Mouse (Mus musculus) limb, embryonic 14.5 days (tissue): ENCODE results near the gene Olfr1387. TPM values are rescaled to one million over a fixed set of nuclear protein-coding genes. Genes with fewer than 3 reads are reported as not detected.
"Not testable (repeated sequence)": the region's sequence is repeated elsewhere in the genome, so short reads cannot be mapped to it uniquely, and the experiment has no call there.

Source experiments
- ATAC-seq: fragments of 200-750 bp; cut with Nextera tagmentation; 2 replicates; pipeline ENCODE4 v1.8.0; 2017; ENCODE audit warnings: low read depth, moderate number of reproducible peaks, moderate TSS enrichment; ENCODE audit not compliant: low FRiP score
- DNase-seq: peaks from one replicate; pipeline ENCODE4 v3.0.0-alpha.2; 2015; ENCODE audit warnings: low spot score
- H3K27ac ChIP-seq: fragments of 300-500 bp; sonication (generic); replicated peaks from 2 replicates; pipeline ENCODE4 v1.5.1; 2014; ENCODE audit warnings: low read depth, mild to moderate bottlenecking, low read length, moderate library complexity, mixed read lengths
- H3K27me3 ChIP-seq: fragments of 300-500 bp; sonication (generic); 2 replicates; pipeline ENCODE4 v1.6.1; 2014; ENCODE audit warnings: low read length, mixed read lengths; ENCODE audit not compliant: control insufficient read depth, insufficient read depth
- H3K36me3 ChIP-seq: fragments of 300-500 bp; sonication (generic); 2 replicates; pipeline ENCODE4 v1.6.1; 2014; ENCODE audit warnings: mild to moderate bottlenecking, low read length, moderate library complexity, mixed read lengths; ENCODE audit not compliant: control insufficient read depth, insufficient read depth
- H3K4me1 ChIP-seq: fragments of 300-500 bp; sonication (generic); 2 replicates; pipeline ENCODE4 v1.6.1; 2014; ENCODE audit warnings: antibody characterized with exemption, low read length, mixed read lengths; ENCODE audit not compliant: control insufficient read depth, insufficient read depth
- H3K4me2 ChIP-seq: fragments of 300-500 bp; sonication (generic); replicated peaks from 2 replicates; pipeline ENCODE4 v1.6.1; 2014; ENCODE audit warnings: low read depth, mild to moderate bottlenecking, low read length, moderate library complexity; ENCODE audit not compliant: severe bottlenecking
- H3K4me3 ChIP-seq: fragments of 300-500 bp; sonication (generic); replicated peaks from 2 replicates; pipeline ENCODE4 v1.5.1; 2014; ENCODE audit warnings: low read length
- H3K9ac ChIP-seq: fragments of 300-500 bp; sonication (generic); 2 replicates; pipeline ENCODE4 v1.6.1; 2014; ENCODE audit warnings: mild to moderate bottlenecking, low read depth, low read length, moderate library complexity; ENCODE audit not compliant: severe bottlenecking
- H3K9me3 ChIP-seq: fragments of 300-500 bp; sonication (generic); 2 replicates; pipeline ENCODE4 v1.6.1; 2016; ENCODE audit warnings: low read length; ENCODE audit not compliant: control insufficient read depth
- POLR2A ChIP-seq: fragments of 200-500 bp; IDR thresholded peaks from 2 replicates; pipeline ENCODE4 v1.8.0; 2012; ENCODE audit warnings: inconsistent platforms, mild to moderate bottlenecking, moderate library complexity, borderline replicate concordance; ENCODE audit not compliant: insufficient read depth, insufficient read length; ENCODE audit errors: extremely low read depth
- WGBS: fragments of 180-500 bp; shearing (Covaris S2); extraction: QIAGEN DNeasy Blood & Tissue Kit; methylation state at CpG from one replicate; pipeline ENCODE4 v1.1.7; 2014; 5-methylcytosine and 5-hydroxymethylcytosine counted together
- polyA plus RNA-seq, 2 experiments: library from polyadenylated mRNA; depleted of rRNA in 1 of 2; stranded (reverse) in 1 of 2; unstranded in 1 of 2; fragments of >200 nt; fragmentation: Nextera tagmentation in 1 of 2; extraction: Ambion mirVana in 1 of 2; gene quantifications; 2 replicates each; pipeline versions ENCODE4 v1.2.1 to v1.2.3; 2012 to 2014

Gene Olfr1387
- polyA plus RNA-seq, 2 experiments = not detected

- Histone ChIP-seq H3K4me3 (no peak overlapping the region), H3K4me1 (no peaks in the 10 kb centered on the region), H3K4me2 (no peak overlapping the region), H3K9me3 (no peaks in the 10 kb centered on the region), H3K9ac (no peak overlapping the region), H3K27ac (no peak overlapping the region), H3K36me3 (no peaks in the 10 kb centered on the region), H3K27me3 (no peaks in the 10 kb centered on the region)
- WGBS = 87% methylated on average over 2 of the region's 2 CpGs
- no peak for TF ChIP-seq POLR2A
- ATAC-seq (no peak), DNase-seq (no peak)
Measured at GRCm38 (mm10) chr11:49429641-49430040, 25.5 kb upstream of the Olfr1387 start.

DNA sequence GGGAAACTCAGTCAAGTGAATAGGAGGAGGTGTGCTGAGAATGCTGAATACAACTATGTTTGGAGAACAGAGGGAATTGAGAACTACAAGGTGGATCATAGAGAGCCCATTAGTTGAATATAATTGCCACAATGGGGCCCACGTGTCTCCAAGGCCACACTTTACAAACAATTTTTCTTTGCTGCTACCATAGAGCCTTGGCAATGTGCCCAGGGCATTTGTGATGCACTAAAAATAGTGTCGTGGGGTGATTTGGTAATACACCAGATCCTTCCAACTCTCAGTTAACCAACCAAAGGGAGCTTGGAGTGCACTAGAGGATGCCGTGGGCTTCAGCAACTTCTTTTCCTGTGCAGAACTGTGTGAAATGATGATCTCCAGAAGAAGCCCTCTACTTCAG is 18.7 kb upstream of the Olfr1387 start, which contains the start of gene Olfr1388:
Olfr1388 (plus strand) TSS at position 214 of the 400 bp plus-strand sequence.
- Histone ChIP-seq H3K27ac (no peak within 1 kb of the TSS), H3K9me3 (no peaks in the 10 kb centered on the region), H3K27me3 (no peaks in the 10 kb centered on the region), H3K4me2 (no peak within 1 kb of the TSS), H3K9ac (no peak within 1 kb of the TSS), H3K36me3 (no peaks in the 10 kb centered on the region), H3K4me3 (no peak within 1 kb of the TSS), H3K4me1 (no peaks in the 10 kb centered on the region)
- TF ChIP-seq POLR2A = no peak
- DNase-seq (no peak), ATAC-seq (no peak)
- 77% methylated on average over 3 of the region's 3 CpGs for WGBS

GRCm38 (mm10) chr11:49464746-49465145 is 9.6 kb downstream of the Olfr1387 start, which contains the start of gene Olfr1386:
Gene Olfr1386 (plus strand): TSS chr11:49465046.
- H3K27me3 ChIP-seq, H3K27ac ChIP-seq, H3K9me3 ChIP-seq, H3K4me2 ChIP-seq, DNase-seq, H3K4me1 ChIP-seq, ATAC-seq, H3K36me3 ChIP-seq, H3K4me3 ChIP-seq, H3K9ac ChIP-seq: not testable (repeated sequence)
- 92% methylated on average over 2 of the region's 3 CpGs for WGBS

GRCm38 (mm10) chr11:49485973-49486372 is 30.8 kb downstream of the Olfr1387 start:
- no peak for ATAC-seq
- Histone ChIP-seq H3K36me3 (no peaks in the 10 kb centered on the region), H3K4me2 (no peak overlapping the region), H3K27me3 (no peaks in the 10 kb centered on the region), H3K9me3 (no peaks in the 10 kb centered on the region), H3K4me3 (no peak overlapping the region), H3K4me1 (no peaks in the 10 kb centered on the region), H3K9ac (no peak overlapping the region), H3K27ac (no peak overlapping the region)
- 32% methylated on average over 4 of the region's 4 CpGs for WGBS
- no peak for TF ChIP-seq POLR2A
- no peak for DNase-seq

DNA sequence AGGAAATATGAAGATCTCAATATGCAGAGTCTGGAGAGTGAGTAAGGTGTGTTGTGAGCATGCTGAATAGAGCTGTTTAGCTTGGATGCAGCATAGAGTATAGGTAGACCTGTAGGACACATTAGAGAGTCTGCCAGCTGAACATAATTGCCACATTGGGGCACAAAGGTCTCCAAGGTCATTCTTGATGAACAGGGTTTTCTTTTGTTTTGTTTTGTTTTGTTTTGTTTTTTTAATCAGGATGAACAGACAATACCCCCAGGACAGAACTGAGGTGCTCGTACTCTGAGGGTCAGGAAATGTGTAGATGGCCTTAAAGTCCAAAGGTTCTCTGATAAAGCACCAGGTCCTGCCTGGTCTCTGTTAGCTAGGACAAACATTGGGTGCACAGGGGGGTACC is 33.6 kb downstream of the Olfr1387 start, which contains the start of gene Olfr1385:
Olfr1385 (plus strand) TSS at position 301 of the 400 bp plus-strand sequence.
- H3K27me3 ChIP-seq, ATAC-seq, H3K9me3 ChIP-seq, H3K4me1 ChIP-seq, H3K27ac ChIP-seq, H3K4me3 ChIP-seq, DNase-seq, H3K4me2 ChIP-seq, H3K9ac ChIP-seq, H3K36me3 ChIP-seq: not testable (repeated sequence)
- WGBS = 90% methylated on average over 1 of the region's 1 CpGs

Other genes starting within 250 kb of the Olfr1387 start
- gene Mgat1, start 211.2 kb upstream of the Olfr1387 start, polyA plus RNA-seq (2012; rRNA removed) = 83.7 and 117 TPM in 2 replicates
- gene Mgat1, start 211.2 kb upstream of the Olfr1387 start, polyA plus RNA-seq (2014; fragmentation: Nextera tagmentation; extraction: Ambion mirVana) = 64.7 and 68.0 TPM in 2 replicates
- gene Olfr1393, start 177.0 kb upstream of the Olfr1387 start, polyA plus RNA-seq (2012; rRNA removed) = 0.09 and 0.26 TPM in 2 replicates
- gene Olfr1393, start 177.0 kb upstream of the Olfr1387 start, polyA plus RNA-seq (2014; fragmentation: Nextera tagmentation; extraction: Ambion mirVana) = not detected in 2 replicates
- gene Olfr1392, start 170.1 kb upstream of the Olfr1387 start, polyA plus RNA-seq (2012; rRNA removed) = 0.15 and 0.18 TPM in 2 replicates
- 0.06 TPM in 1 of 2 replicates, not detected in the other for gene Olfr1392, start 170.1 kb upstream of the Olfr1387 start, polyA plus RNA-seq (2014; fragmentation: Nextera tagmentation; extraction: Ambion mirVana)
- not detected in 2 replicates for gene Olfr10, start 150.6 kb upstream of the Olfr1387 start, polyA plus RNA-seq (2012; rRNA removed)
- gene Olfr10, start 150.6 kb upstream of the Olfr1387 start, polyA plus RNA-seq (2014; fragmentation: Nextera tagmentation; extraction: Ambion mirVana) = not detected in 2 replicates
- gene Olfr1391, start 132.6 kb upstream of the Olfr1387 start, polyA plus RNA-seq (2012; rRNA removed) = not detected in 2 replicates
- not detected in 2 replicates for gene Olfr1391, start 132.6 kb upstream of the Olfr1387 start, polyA plus RNA-seq (2014; fragmentation: Nextera tagmentation; extraction: Ambion mirVana)
- not detected in 2 replicates for gene Olfr1390, start 120.2 kb upstream of the Olfr1387 start, polyA plus RNA-seq (2012; rRNA removed)
- not detected in 2 replicates for gene Olfr1390, start 120.2 kb upstream of the Olfr1387 start, polyA plus RNA-seq (2014; fragmentation: Nextera tagmentation; extraction: Ambion mirVana)
- not detected in 2 replicates for gene Olfr1389, start 32.3 kb upstream of the Olfr1387 start, polyA plus RNA-seq (2012; rRNA removed)
- gene Olfr1389, start 32.3 kb upstream of the Olfr1387 start, polyA plus RNA-seq (2014; fragmentation: Nextera tagmentation; extraction: Ambion mirVana) = not detected in 2 replicates
- 0.11 and 0.19 TPM in 2 replicates for gene Olfr1388, start 18.7 kb upstream of the Olfr1387 start, polyA plus RNA-seq (2012; rRNA removed)
- 0.06 and 0.15 TPM in 2 replicates for gene Olfr1388, start 18.7 kb upstream of the Olfr1387 start, polyA plus RNA-seq (2014; fragmentation: Nextera tagmentation; extraction: Ambion mirVana)
- gene Olfr1386, start 9.7 kb downstream of the Olfr1387 start, polyA plus RNA-seq (2012; rRNA removed) = not detected in 2 replicates
- gene Olfr1386, start 9.7 kb downstream of the Olfr1387 start, polyA plus RNA-seq (2014; fragmentation: Nextera tagmentation; extraction: Ambion mirVana) = not detected in 2 replicates
- not detected in 2 replicates for gene Olfr1385, start 33.7 kb downstream of the Olfr1387 start, polyA plus RNA-seq (2012; rRNA removed)
- not detected in 2 replicates for gene Olfr1385, start 33.7 kb downstream of the Olfr1387 start, polyA plus RNA-seq (2014; fragmentation: Nextera tagmentation; extraction: Ambion mirVana)
- gene Olfr1384, start 51.4 kb downstream of the Olfr1387 start, polyA plus RNA-seq (2012; rRNA removed) = not detected in 2 replicates
- gene Olfr1384, start 51.4 kb downstream of the Olfr1387 start, polyA plus RNA-seq (2014; fragmentation: Nextera tagmentation; extraction: Ambion mirVana) = not detected in 2 replicates
- not detected in 2 replicates for gene Olfr1383, start 64.3 kb downstream of the Olfr1387 start, polyA plus RNA-seq (2012; rRNA removed)
- gene Olfr1383, start 64.3 kb downstream of the Olfr1387 start, polyA plus RNA-seq (2014; fragmentation: Nextera tagmentation; extraction: Ambion mirVana) = not detected in 2 replicates
- not detected in 2 replicates for gene Olfr1382, start 72.9 kb downstream of the Olfr1387 start, polyA plus RNA-seq (2012; rRNA removed)
- not detected in 2 replicates for gene Olfr1382, start 72.9 kb downstream of the Olfr1387 start, polyA plus RNA-seq (2014; fragmentation: Nextera tagmentation; extraction: Ambion mirVana)
- gene Olfr1381, start 88.1 kb downstream of the Olfr1387 start, polyA plus RNA-seq (2012; rRNA removed) = not detected in 2 replicates
- gene Olfr1381, start 88.1 kb downstream of the Olfr1387 start, polyA plus RNA-seq (2014; fragmentation: Nextera tagmentation; extraction: Ambion mirVana) = not detected in 2 replicates
- not detected in 2 replicates for gene Olfr1380, start 101.5 kb downstream of the Olfr1387 start, polyA plus RNA-seq (2012; rRNA removed)
- not detected in 2 replicates for gene Olfr1380, start 101.5 kb downstream of the Olfr1387 start, polyA plus RNA-seq (2014; fragmentation: Nextera tagmentation; extraction: Ambion mirVana)
- 7.1 and 8.6 TPM in 2 replicates for gene Flt4, start 153.9 kb downstream of the Olfr1387 start, polyA plus RNA-seq (2012; rRNA removed)
- 6.8 and 7.3 TPM in 2 replicates for gene Flt4, start 153.9 kb downstream of the Olfr1387 start, polyA plus RNA-seq (2014; fragmentation: Nextera tagmentation; extraction: Ambion mirVana)
- not detected in 2 replicates for gene Scgb3a1, start 208.3 kb downstream of the Olfr1387 start, polyA plus RNA-seq (2012; rRNA removed)
- gene Scgb3a1, start 208.3 kb downstream of the Olfr1387 start, polyA plus RNA-seq (2014; fragmentation: Nextera tagmentation; extraction: Ambion mirVana) = not detected in 2 replicates